Mouse (Mus musculus): ENCODE data around the gene B3glct.

Gene B3glct

DNA sequence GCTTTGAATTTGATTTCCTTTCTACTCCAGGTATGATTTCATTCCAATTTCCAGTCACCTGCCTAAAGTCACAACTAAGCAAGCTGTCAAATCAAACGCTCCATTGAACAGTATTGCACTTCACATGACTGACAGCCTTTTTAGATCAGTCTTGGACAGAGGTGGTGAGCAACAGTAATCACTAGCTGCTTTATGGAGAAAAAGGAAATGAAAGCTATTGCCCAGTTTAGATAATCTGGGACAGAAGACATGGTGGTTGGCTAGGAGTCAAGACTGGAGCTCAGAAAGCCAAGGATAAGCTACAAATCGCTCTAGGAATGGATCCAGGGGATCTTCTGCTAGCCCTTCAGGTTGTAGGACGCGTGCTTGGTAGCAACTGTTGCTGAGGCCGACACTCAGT is 14.6 kb upstream of the B3glct start:
- no peak for DNase-seq (ENCODE audit: low spot score)

- DNase-seq (ENCODE audit: low spot score): no peak
These were observed 834 bp upstream of the B3glct start for GRCm38 (mm10) chr5:149677196-149677595.

DNA sequence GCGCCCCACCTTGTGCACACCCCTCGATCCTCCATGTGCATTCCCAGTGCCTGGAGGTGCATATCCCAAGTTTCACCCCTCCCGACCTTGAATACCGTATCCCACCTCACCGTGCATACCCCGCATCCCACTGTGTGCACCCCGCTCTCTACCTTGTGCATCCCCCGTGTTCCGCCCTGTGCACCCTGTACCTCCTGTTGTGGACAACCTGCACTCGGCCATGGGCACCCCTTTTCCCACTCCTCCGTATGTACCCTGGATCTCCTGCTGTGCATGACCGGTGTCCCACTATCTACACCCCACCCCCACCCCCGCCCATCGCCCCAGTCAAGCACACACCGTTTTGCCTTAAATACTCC is 939 bp downstream of the B3glct start:
- DNase-seq (ENCODE audit: low spot score): no peak

GRCm38 (mm10) chr5:149679362-149679761 is 1.3 kb downstream of the B3glct start:
- peak; percentile 23 for DNase-seq (ENCODE audit: low spot score)

GRCm38 (mm10) chr5:149679886-149680285 is 1.9 kb downstream of the B3glct start:
- DNase-seq (ENCODE audit: low spot score): no peak

- DNase-seq (ENCODE audit: low spot score): no peak
These were observed 2.9 kb downstream of the B3glct start for GRCm38 (mm10) chr5:149680946-149681345.

DNA sequence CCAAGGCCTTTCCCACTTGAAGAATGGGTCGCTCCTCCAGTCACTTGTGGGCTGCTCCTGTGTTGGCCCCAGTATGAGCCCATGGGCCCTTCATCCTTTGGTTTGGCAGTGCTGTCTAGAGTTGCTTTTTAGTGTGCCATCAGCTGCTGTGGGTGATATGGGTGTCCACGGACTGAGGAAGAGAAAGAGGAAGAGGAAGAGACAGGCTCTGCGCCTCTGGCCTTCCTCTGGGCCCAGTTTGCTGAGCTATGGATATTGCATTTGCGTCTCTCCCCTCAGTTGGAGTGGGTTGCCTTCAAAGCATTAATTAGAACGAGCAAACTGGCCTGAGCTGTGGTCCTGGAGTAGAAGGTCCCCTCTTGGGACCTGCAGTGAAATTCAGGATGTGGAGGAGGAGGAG is 11.8 kb downstream of the B3glct start:
- no peak for DNase-seq (ENCODE audit: low spot score)

DNA sequence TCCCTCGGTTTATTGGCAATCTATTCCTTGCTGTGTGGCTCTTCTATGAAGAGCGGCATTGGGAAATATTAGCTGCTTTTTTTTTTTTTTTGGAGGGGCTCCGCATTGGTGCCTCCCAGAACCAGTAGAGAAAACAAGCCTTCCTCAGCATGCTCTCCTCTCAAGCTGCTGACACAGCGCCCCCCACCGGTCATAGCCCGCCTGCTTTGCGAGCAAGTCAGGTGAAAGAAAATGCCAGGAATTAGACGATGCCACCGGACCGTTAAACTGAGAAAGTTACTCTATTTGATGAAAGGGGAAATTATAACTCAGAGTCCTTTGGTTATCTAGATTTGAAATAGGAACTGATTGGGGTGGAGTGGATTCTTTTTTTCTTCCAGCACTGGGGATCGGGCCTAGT is 14.5 kb downstream of the B3glct start:
- no peak for DNase-seq (ENCODE audit: low spot score)

- DNase-seq (ENCODE audit: low spot score): no peak
These were observed 15.2 kb downstream of the B3glct start for GRCm38 (mm10) chr5:149693200-149693599.

GRCm38 (mm10) chr5:149693968-149694367 is 15.9 kb downstream of the B3glct start:
- DNase-seq (ENCODE audit: low spot score): no peak

GRCm38 (mm10) chr5:149695077-149695750 is 17.2 kb downstream of the B3glct start:
- DNase-seq (ENCODE audit: low spot score): no peak

DNA sequence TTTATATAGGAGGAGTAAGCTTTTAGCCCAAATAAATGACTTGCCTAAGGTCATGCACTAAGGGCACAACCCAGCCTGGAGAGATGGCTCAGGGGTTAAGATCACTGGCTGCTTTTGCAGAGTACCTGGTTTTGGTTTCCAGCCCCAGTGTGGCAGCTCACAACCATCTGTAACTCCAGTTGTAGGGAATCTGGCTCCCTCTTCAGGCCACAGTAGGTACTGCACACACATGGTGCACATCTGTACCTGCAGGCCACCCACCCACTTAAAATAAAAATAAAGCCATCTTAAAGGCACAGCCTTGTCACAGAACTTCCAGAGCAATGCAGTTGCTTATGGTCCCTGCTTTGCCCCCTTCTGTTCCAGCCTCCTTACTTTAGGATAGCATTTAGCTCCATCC is 24.7 kb downstream of the B3glct start:
- no peak for DNase-seq (ENCODE audit: low spot score)

DNA sequence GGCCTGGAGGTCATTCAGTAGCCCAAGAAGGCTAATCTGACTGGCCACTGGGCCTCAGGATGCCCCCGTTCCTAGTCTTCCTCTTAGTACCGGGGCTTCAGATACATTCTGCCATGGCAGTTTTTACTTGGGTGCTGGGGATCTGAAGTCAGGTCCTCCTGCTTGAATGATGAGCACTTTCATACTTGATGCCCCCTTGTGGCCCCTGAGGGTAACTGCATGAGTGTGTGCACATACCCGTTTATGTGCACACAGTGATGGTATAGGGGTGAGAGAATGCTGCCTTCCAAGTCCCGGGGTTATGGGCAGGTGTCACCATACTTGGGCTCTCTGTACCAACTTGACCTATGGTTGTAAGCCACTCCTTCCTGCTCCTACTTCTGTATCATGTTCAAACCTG is 33.5 kb downstream of the B3glct start:
- no peak for DNase-seq (ENCODE audit: low spot score)

- DNase-seq (ENCODE audit: low spot score): peak; percentile 13
These were observed 35.2 kb downstream of the B3glct start for GRCm38 (mm10) chr5:149713170-149713774.

DNA sequence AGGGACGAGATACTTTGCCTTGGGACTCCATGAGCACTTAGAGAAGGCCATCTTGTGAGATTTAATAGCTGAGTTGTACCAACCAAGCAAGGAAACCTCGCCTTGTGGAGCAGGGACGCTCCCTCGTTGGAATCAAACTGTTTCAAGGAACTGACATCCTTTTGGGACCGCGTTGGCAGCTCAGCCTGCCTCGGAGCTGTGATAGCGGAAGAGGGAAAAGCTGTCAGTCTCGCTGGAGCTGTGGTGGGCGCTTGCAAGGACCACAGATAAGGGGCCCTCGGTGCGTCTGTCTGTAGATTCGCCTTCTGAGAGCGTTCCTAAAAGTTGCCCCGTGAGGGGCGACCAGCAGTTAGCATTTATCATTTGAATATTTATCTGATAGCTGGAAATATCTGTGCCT is 35.8 kb downstream of the B3glct start:
- no peak for DNase-seq (ENCODE audit: low spot score)

- no peak for DNase-seq (ENCODE audit: low spot score)
These were observed 37.7 kb downstream of the B3glct start for GRCm38 (mm10) chr5:149715571-149716328.

GRCm38 (mm10) chr5:149716329-149716690 is 38.3 kb downstream of the B3glct start:
- no peak for DNase-seq (ENCODE audit: low spot score)

- no peak for DNase-seq (ENCODE audit: low spot score)
These were observed 53.7 kb downstream of the B3glct start for GRCm38 (mm10) chr5:149731776-149732175.

DNA sequence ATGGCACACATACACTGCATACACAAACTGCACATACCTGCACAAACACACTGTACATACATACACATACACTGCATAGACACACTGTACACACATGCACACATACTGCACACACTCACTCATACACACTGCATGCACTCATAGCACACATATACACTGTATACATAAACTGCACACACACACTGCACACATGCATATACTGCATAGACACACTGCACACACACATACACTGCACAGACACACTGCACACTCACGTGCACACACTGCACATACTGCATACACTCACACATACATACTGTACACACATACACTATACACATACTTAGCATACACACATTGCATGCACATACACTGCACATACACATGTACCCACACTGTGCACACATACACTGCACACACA is 59.2 kb downstream of the B3glct start:
- no peak for DNase-seq (ENCODE audit: low spot score)

GRCm38 (mm10) chr5:149740145-149740544 is 62.1 kb downstream of the B3glct start:
- no peak for DNase-seq (ENCODE audit: low spot score)

DNA sequence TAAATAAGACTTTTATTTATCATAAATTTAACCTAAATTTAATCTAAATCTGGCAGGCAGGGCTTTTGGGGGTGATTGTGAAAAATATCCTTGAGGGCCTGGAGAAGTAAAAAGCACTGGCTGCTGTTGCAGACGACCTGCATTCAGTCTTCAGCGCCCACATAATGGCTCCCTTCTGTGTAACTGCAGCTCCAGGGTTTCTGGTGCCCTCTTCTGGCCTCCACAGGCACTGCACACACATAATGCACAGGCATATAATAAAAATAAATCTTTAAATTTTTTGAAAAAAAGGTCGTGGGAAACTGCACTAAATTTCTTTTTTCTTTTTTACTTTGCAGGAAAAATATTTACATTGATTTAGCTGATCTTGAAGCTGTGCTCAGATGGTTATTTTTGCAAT is 62.7 kb downstream of the B3glct start:
- DNase-seq (ENCODE audit: low spot score): no peak

DNA sequence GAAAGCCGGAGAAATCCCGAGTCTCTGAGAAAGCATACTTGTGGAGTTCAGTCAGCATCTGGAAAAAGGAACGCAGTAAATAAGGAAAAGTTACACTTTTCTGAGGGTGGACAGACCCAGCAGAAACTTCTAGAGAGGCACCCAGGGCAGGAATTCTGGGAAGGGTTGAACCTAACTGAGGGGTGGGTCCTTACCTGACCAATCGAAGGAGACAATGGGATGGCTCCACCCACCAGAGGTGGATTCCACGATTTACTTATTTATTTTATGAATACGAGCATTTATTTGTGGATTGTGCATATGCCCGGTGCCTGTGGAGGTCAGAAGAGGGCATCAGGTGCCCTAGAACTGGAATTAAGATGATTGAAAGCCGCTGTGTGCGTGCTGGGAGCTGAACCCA is 64.3 kb downstream of the B3glct start:
- no peak for DNase-seq (ENCODE audit: low spot score)

DNA sequence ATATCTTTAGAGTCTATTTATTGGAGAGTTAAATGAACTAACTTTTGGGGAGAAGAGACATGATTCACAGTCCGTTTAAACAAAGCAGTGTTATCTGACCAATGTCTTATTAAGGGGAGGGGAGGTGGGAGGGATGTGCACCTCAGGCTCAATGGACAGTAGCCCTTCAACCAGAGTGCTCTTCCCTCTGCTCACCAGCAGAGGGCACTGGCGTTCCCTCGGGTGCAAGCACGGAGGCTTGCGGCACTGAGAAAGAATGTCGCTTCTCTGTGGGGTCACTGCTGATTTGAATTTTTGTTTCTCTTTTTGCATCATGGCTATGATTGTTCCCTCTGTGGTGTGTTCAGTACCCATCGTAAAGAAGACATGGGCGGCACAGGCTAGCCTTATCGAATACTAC is 67.0 kb downstream of the B3glct start:
- no peak for DNase-seq (ENCODE audit: low spot score)

All from ovary, postnatal 36 days (tissue).